Mouse (Mus musculus) heart, postnatal 0 days (tissue): ENCODE measurements at regions not wholly inside any gene's neighbourhood (a gene's known extent, or its start where the extent isn't known, plus 50 kb on each side); places are given as distances from the start of the nearest gene placed in this dataset.

Experiments used
- ATAC-seq: fragments of 200-750 bp; cut with Nextera tagmentation; 2 replicates; pipeline ENCODE4 v1.8.0; 2017; ENCODE audit warnings: low read depth, moderate number of reproducible peaks, moderate library complexity; ENCODE audit not compliant: insufficient read depth
- DNase-seq: peaks from one replicate; pipeline ENCODE4 v3.0.0-alpha.2; 2016; ENCODE audit warnings: low spot score
- H3K27ac ChIP-seq: fragments of 300-500 bp; sonication (generic); 2 replicates; pipeline ENCODE4 v1.5.1; 2014; ENCODE audit warnings: low read depth, mild to moderate bottlenecking
- H3K27me3 ChIP-seq: fragments of 300-500 bp; sonication (generic); 2 replicates; pipeline ENCODE4 v1.6.1; 2014; ENCODE audit warnings: low read length, mixed read lengths; ENCODE audit not compliant: control insufficient read depth, insufficient read depth
- H3K36me3 ChIP-seq: fragments of 300-500 bp; sonication (generic); replicated peaks from 2 replicates; pipeline ENCODE4 v1.6.1; 2014; ENCODE audit warnings: low read length, mixed read lengths; ENCODE audit not compliant: control insufficient read depth, insufficient read depth
- H3K4me1 ChIP-seq: fragments of 300-500 bp; sonication (generic); 2 replicates; pipeline ENCODE4 v1.6.1; 2014; ENCODE audit warnings: antibody characterized with exemption; ENCODE audit not compliant: control insufficient read depth, insufficient read depth
- H3K4me2 ChIP-seq: fragments of 300-500 bp; sonication (generic); 2 replicates; pipeline ENCODE4 v1.6.1; 2014; ENCODE audit warnings: low read depth, mild to moderate bottlenecking, low read length, moderate library complexity
- H3K4me3 ChIP-seq: fragments of 300-500 bp; sonication (generic); 2 replicates; pipeline ENCODE4 v1.5.1; 2014; ENCODE audit warnings: low read depth, low read length
- H3K9ac ChIP-seq: fragments of 300-500 bp; sonication (generic); replicated peaks from 2 replicates; pipeline ENCODE4 v1.6.1; 2014; ENCODE audit warnings: low read depth, low read length, mixed read lengths
- H3K9me3 ChIP-seq: fragments of 300-500 bp; sonication (generic); replicated peaks from 2 replicates; pipeline ENCODE4 v1.6.1; 2016; ENCODE audit warnings: low read length; ENCODE audit not compliant: control insufficient read depth
- CTCF ChIP-seq: IDR thresholded peaks from 2 replicates; pipeline ENCODE4 v1.5.1; 2016; ENCODE audit warnings: antibody characterized with exemption, control low read depth, low read depth
- EP300 ChIP-seq: IDR thresholded peaks from 2 replicates; pipeline ENCODE4 v1.6.1; 2016; ENCODE audit warnings: antibody characterized with exemption, low read depth
- WGBS: fragments of 180-500 bp; shearing (Covaris S2); extraction: QIAGEN DNeasy Blood & Tissue Kit; methylation state at CpG from one replicate; pipeline ENCODE4 v1.1.7; 2014; 5-methylcytosine and 5-hydroxymethylcytosine counted together

DNA sequence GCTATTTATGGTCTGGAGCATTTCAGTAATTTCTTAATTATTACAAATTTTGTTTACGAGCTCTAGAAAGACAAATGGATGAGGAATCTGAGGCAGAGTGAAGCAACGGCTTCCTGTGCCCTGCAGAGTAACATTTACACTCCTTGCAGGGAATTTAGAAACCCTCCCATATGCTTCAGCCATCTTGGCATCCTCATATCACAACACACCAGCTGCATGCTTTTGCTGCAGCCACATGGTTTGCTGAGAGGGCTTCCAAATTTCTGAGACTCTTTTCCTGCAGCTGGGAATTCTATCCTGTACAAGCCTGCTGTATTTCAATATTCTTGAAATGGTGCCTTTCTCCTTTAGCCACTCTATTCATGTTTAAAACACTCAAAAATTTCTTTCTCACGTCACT, 91.4 kb downstream of the Rgs2 start:
- WGBS = 65% methylated on average over 3 of the region's 3 CpGs
- ATAC-seq = no peak
- Histone ChIP-seq H3K4me3 (no peak overlapping the region), H3K4me2 (no peak overlapping the region), H3K27ac (no peak overlapping the region), H3K9ac (no peak overlapping the region), H3K9me3 (no peaks in the 10 kb centered on the region), H3K36me3 (no peaks in the 10 kb centered on the region), H3K27me3 (no peaks in the 10 kb centered on the region), H3K4me1 (no peaks in the 10 kb centered on the region; the same call in 1 of the 2 replicates)
- TF ChIP-seq CTCF = no peak
- TF ChIP-seq EP300 = no peak
- DNase-seq = no peak

DNA sequence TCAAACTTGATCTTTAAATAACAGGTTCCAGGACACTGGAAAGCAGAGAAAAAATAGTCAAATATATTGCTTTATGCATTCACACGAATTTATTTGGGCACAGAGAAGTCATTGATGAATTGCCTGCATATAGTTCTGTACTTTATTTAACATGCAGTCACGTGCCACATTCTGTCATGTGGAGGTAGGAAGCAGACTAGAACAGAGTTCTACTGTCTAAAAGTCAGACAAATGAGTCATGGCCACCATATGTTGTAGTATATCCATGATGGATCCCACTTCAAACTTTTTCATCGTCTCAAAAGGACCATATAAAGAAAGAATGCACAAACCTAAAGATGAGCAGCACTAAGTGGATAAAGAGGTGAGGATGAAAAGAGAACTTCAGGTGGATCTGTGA, 92.7 kb downstream of the Rgs2 start:
- no peak for ATAC-seq

GRCm38 (mm10) chr1:143910530-143910929, 93.4 kb downstream of the Rgs2 start:
- no peak for ATAC-seq
- no peak overlapping the region for H3K4me2 ChIP-seq
- no peak overlapping the region for H3K9ac ChIP-seq
- H3K4me1 ChIP-seq = no peaks in the 10 kb centered on the region
- H3K4me3 ChIP-seq = no peak overlapping the region
- no peaks in the 10 kb centered on the region for H3K36me3 ChIP-seq
- no peak overlapping the region for H3K27ac ChIP-seq
- no peak for DNase-seq
- TF ChIP-seq EP300 = no peak
- TF ChIP-seq CTCF = no peak
- H3K27me3 ChIP-seq = no peaks in the 10 kb centered on the region
- H3K9me3 ChIP-seq = no peaks in the 10 kb centered on the region

More for the DNA sequence above, 92.7 kb downstream of the Rgs2 start:
- WGBS = 65% methylated on average over 3 of the region's 3 CpGs
- Histone ChIP-seq H3K36me3 (no peaks in the 10 kb centered on the region), H3K27me3 (no peaks in the 10 kb centered on the region), H3K9ac (no peak overlapping the region), H3K4me3 (no peak overlapping the region), H3K4me2 (no peak overlapping the region), H3K9me3 (no peaks in the 10 kb centered on the region), H3K27ac (no peak overlapping the region), H3K4me1 (no peaks in the 10 kb centered on the region)
- TF ChIP-seq EP300 = no peak
- no peak for TF ChIP-seq CTCF
- no peak for DNase-seq

- no peak overlapping the region for H3K27ac ChIP-seq
- DNase-seq (no peak), ATAC-seq (no peak)
- WGBS = 53% methylated on average over 6 of the region's 6 CpGs
- no peak overlapping the region for H3K4me2 ChIP-seq
- no peak overlapping the region for H3K4me3 ChIP-seq
- no peak for TF ChIP-seq CTCF
- no peak for TF ChIP-seq EP300
- no peaks in the 10 kb centered on the region for H3K36me3 ChIP-seq
- peaks cover 10% of the 10 kb centered on the region; the same call in 1 of the 2 replicates for H3K4me1 ChIP-seq
- H3K9ac ChIP-seq = no peak overlapping the region
- H3K27me3 ChIP-seq = no peaks in the 10 kb centered on the region
- H3K9me3 ChIP-seq = no peaks in the 10 kb centered on the region
Measured at GRCm38 (mm10) chr1:143907312-143907711, 96.6 kb downstream of the Rgs2 start.

- no peak overlapping the region for H3K4me3 ChIP-seq
- no peak overlapping the region for H3K9ac ChIP-seq
- no peak overlapping the region for H3K4me2 ChIP-seq
- DNase-seq (no peak), ATAC-seq (no peak)
- H3K4me1 ChIP-seq = peaks cover 10% of the 10 kb centered on the region; the same call in 1 of the 2 replicates
- no peaks in the 10 kb centered on the region for H3K36me3 ChIP-seq
- no peaks in the 10 kb centered on the region for H3K9me3 ChIP-seq
- no peak overlapping the region for H3K27ac ChIP-seq
- TF ChIP-seq CTCF (no peak), EP300 (no peak)
- no peaks in the 10 kb centered on the region for H3K27me3 ChIP-seq
Measured at GRCm38 (mm10) chr1:143906881-143907280, 97.1 kb downstream of the Rgs2 start.

- peak; percentile 19 for DNase-seq
- Histone ChIP-seq H3K27ac (no peak overlapping the region), H3K9me3 (no peaks in the 10 kb centered on the region), H3K4me2 (no peak overlapping the region), H3K36me3 (no peaks in the 10 kb centered on the region), H3K4me1 (peaks cover 10% of the 10 kb centered on the region; the same call in 1 of the 2 replicates), H3K27me3 (no peaks in the 10 kb centered on the region), H3K4me3 (no peak overlapping the region), H3K9ac (no peak overlapping the region)
- no peak for TF ChIP-seq CTCF
- no peak for TF ChIP-seq EP300
- WGBS = 58% methylated on average over 3 of the region's 3 CpGs
- peak; percentile 44; the same call in 1 of the 2 replicates for ATAC-seq
Measured at GRCm38 (mm10) chr1:143903985-143904384, 100.0 kb downstream of the Rgs2 start.
